Mouse (Mus musculus) limb, embryonic 12.5 days (tissue): ENCODE results near the gene Gm10643. TPM values are rescaled to one million over a fixed set of nuclear protein-coding genes. Genes with fewer than 3 reads are reported as not detected.
A peak's percentile ranks its signal among the peaks of the same experiment; 100 is the strongest.

Experiments
- ATAC-seq: fragments of 200-750 bp; cut with Nextera tagmentation; 2 replicates; pipeline ENCODE4 v1.8.0; 2017; ENCODE audit warnings: low read depth, moderate TSS enrichment; ENCODE audit not compliant: insufficient number of reproducible peaks, insufficient read depth, low FRiP score, low TSS enrichment
- H3K27ac ChIP-seq: fragments of 300-500 bp; sonication (generic); 2 replicates; pipeline ENCODE4 v1.5.1; 2016; ENCODE audit warnings: mild to moderate bottlenecking, moderate library complexity
- H3K27me3 ChIP-seq: fragments of 300-500 bp; sonication (generic); 2 replicates; pipeline ENCODE4 v1.6.1; 2016; ENCODE audit warnings: mild to moderate bottlenecking, moderate library complexity
- H3K36me3 ChIP-seq: fragments of 300-500 bp; sonication (generic); 2 replicates; pipeline ENCODE4 v1.6.1; 2016; ENCODE audit warnings: mild to moderate bottlenecking, moderate library complexity
- H3K4me1 ChIP-seq: fragments of 300-500 bp; sonication (generic); replicated peaks from 2 replicates; pipeline ENCODE4 v1.6.1; 2016
- H3K4me2 ChIP-seq: fragments of 300-500 bp; sonication (generic); 2 replicates; pipeline ENCODE4 v1.6.1; 2016; ENCODE audit warnings: mild to moderate bottlenecking, moderate library complexity
- H3K4me3 ChIP-seq: fragments of 300-500 bp; sonication (generic); replicated peaks from 2 replicates; pipeline ENCODE4 v1.5.1; 2016; ENCODE audit warnings: mild to moderate bottlenecking
- H3K9ac ChIP-seq: fragments of 300-500 bp; sonication (generic); replicated peaks from 2 replicates; pipeline ENCODE4 v1.6.1; 2016; ENCODE audit warnings: mild to moderate bottlenecking, moderate library complexity
- H3K9me3 ChIP-seq: fragments of 300-500 bp; sonication (generic); 2 replicates; pipeline ENCODE4 v1.6.1; 2016; ENCODE audit warnings: mild to moderate bottlenecking, moderate library complexity
- WGBS: fragments of 180-500 bp; shearing (Covaris S2); methylation state at CpG from one replicate; pipeline ENCODE4 v1.1.7; 2016; 5-methylcytosine and 5-hydroxymethylcytosine counted together
- polyA plus RNA-seq: library from polyadenylated mRNA; unstranded; fragments of >200 nt; fragmentation: Nextera tagmentation; extraction: Ambion mirVana; gene quantifications from 2 replicates; pipeline ENCODE4 v1.2.1, GENCODE M21; 2016

The Gm10643 gene
- polyA plus RNA-seq, 1 experiment from 2014 or later = 1.5 TPM

DNA sequence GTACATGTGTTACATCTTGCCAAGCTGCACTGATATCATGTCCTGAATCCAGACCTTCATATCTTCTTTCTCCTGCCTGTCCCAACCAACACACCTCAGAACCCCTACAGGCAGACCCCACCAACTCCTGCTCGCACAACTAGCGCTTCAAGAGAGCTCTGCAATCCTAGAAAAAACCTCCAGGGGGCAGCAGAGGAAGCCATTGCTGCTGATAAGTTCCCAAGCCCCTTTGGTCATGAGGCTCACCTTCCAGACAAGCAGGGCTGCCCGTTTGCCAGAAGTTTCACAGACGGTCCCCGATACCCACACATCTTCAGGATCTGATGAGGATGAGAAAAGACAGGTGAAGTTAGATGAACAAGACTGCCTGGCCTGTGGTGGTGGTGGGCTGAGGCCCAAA lies 25.9 kb downstream of the Gm10643 start:
- no peak for ATAC-seq
- H3K27ac ChIP-seq = no peak overlapping the region
- no peak overlapping the region for H3K4me2 ChIP-seq
- 7% methylated on average over 5 of the region's 5 CpGs for WGBS
- H3K4me3 ChIP-seq = no peak overlapping the region
- peaks cover 68% of the 10 kb centered on the region for H3K27me3 ChIP-seq
- peaks cover 12% of the 10 kb centered on the region for H3K4me1 ChIP-seq
- H3K36me3 ChIP-seq = no peaks in the 10 kb centered on the region
- no peaks in the 10 kb centered on the region for H3K9me3 ChIP-seq
- H3K9ac ChIP-seq = peak overlapping the region; percentile 12; the same call in 1 of the 2 replicates

DNA sequence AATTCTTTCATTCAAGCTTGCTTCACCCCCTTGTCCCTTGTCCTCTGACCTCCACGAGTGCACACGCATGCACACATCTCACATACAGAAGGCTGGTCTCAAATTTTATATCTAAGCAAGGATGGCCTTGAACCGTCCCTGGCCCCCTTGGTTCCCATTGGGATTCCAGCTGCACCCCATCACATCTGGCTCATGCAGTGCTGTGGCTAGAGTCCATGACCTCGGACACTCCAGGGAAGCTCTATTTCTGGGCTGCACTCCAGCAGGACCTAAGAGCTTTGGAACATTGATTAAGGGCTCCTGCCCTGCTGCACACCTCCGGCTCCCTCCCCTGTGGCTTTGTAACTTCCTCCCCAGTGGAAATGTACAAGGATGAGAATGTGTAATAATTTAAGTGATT lies 26.9 kb downstream of the Gm10643 start:
- H3K9ac ChIP-seq = no peak overlapping the region
- WGBS = 76% methylated on average over 5 of the region's 5 CpGs
- no peak for ATAC-seq
- no peaks in the 10 kb centered on the region for H3K9me3 ChIP-seq
- H3K27me3 ChIP-seq = peaks cover 58% of the 10 kb centered on the region
- peaks cover 12% of the 10 kb centered on the region for H3K4me1 ChIP-seq
- H3K4me2 ChIP-seq = no peak overlapping the region
- H3K27ac ChIP-seq = no peak overlapping the region
- H3K36me3 ChIP-seq = no peaks in the 10 kb centered on the region
- H3K4me3 ChIP-seq = no peak overlapping the region

DNA sequence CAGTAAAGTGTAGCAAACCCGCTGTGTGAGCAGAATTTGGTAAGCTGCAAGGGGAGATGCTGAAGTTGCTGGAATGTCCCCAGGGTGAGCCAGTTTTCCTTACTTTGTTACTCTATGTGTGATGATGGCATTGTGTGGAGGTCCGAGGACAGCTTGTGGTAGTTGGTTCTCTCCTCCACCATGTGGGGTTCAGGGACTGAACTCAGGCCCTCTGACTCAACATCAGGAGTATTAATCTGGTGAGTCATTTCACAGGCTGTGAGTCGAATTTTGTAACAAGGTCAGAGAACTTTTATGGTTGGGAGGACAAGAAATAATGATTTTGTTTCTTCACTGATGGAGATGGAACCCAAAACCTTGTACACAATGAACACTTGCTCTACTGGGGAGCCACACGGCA lies 32.2 kb downstream of the Gm10643 start:
- H3K4me2 ChIP-seq = no peak overlapping the region
- 76% methylated on average over 4 of the region's 4 CpGs for WGBS
- peaks cover 26% of the 10 kb centered on the region for H3K27me3 ChIP-seq
- no peak for ATAC-seq
- no peaks in the 10 kb centered on the region for H3K4me1 ChIP-seq
- H3K9ac ChIP-seq = no peak overlapping the region
- no peak overlapping the region for H3K4me3 ChIP-seq
- H3K27ac ChIP-seq = no peak overlapping the region
- H3K9me3 ChIP-seq = no peaks in the 10 kb centered on the region
- H3K36me3 ChIP-seq = no peaks in the 10 kb centered on the region

DNA sequence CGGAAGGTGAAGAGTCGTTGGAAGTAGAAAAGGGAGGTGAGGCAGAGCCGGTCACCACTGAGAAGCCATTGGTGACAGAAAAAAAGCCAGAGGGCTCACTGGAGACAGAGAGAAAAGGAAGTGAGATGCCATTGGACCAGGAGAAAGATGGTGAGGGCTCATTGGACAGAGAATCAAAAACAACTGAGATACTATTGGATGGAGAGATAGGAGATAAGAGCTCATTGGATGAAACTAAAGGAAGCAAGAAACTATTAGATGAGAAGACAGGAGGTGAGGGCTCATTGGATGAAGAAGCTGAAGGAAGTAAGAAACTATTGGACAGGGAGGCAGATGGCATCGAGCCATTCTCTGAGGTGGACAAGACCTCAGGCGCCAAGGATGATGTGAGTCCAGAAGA lies 35.7 kb downstream of the Gm10643 start:
- Histone ChIP-seq H3K27me3 (peaks cover 50% of the 10 kb centered on the region), H3K4me1 (0 out of 2 replicates have a peak, but pooled peaks cover 9% of the 10 kb centered on the region), H3K36me3 (no peaks in the 10 kb centered on the region), H3K27ac (no peak overlapping the region), H3K9me3 (no peaks in the 10 kb centered on the region), H3K4me2 (no peak overlapping the region), H3K4me3 (no peak overlapping the region), H3K9ac (no peak overlapping the region)
- no peak for ATAC-seq
- WGBS = 88% methylated on average over 5 of the region's 5 CpGs

DNA sequence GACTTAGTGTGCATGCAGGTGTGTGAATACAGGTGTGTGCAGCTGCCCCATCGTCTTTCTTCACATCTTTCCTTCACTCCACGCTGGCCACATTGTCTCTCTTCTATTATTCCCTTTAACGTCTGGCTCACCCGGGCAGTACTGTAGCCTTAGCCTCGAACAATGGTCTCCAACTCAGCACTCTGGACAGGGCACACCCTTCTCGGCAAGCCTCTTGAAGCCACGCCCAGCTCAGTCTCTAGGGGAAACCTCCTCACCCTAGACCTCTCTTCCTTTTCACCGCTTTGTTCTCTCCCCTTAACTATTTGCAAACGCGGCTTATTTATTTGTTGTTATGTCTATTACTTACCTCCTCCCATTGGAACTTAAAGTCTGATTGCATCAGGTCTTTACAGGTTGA lies 37.5 kb downstream of the Gm10643 start:
- peaks cover 65% of the 10 kb centered on the region for H3K27me3 ChIP-seq
- H3K4me1 ChIP-seq = 0 out of 2 replicates have a peak, but pooled peaks cover 16% of the 10 kb centered on the region
- no peak for ATAC-seq
- H3K9ac ChIP-seq = no peak overlapping the region
- 10% methylated on average over 10 of the region's 10 CpGs for WGBS
- H3K36me3 ChIP-seq = no peaks in the 10 kb centered on the region
- no peaks in the 10 kb centered on the region for H3K9me3 ChIP-seq
- H3K4me3 ChIP-seq = no peak overlapping the region
- no peak overlapping the region for H3K4me2 ChIP-seq
- H3K27ac ChIP-seq = no peak overlapping the region

DNA sequence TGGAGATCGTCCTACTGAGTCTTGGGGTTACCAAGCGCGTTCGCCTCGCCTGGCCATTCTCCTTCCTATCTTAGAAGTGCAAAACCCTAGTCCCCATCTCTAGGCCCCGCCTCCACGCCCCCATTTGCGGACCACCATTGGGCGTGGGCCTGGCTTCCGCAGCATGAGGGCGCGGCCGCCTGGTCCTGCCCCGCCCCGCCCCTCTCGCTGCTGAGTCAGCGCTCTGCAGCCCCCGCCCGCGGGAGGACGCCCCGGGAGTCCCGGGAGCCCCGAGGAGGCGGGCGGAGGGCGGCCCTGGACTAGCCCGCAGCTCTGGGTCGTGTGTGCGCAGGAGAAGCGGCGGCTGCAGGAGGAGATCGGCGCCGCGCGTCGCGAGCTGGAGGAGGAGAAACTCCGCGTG lies 39.1 kb downstream of the Gm10643 start:
- H3K36me3 ChIP-seq = no peaks in the 10 kb centered on the region
- H3K9ac ChIP-seq = peak overlapping the region; percentile 58
- ATAC-seq = peak; percentile 53
- H3K4me2 ChIP-seq = peak overlapping the region; percentile 83
- H3K4me1 ChIP-seq = 0 out of 2 replicates have a peak, but pooled peaks cover 22% of the 10 kb centered on the region
- peaks cover 81% of the 10 kb centered on the region for H3K27me3 ChIP-seq
- H3K27ac ChIP-seq = 0 out of 2 replicates have a peak overlapping the region, but pooled peaks have one; percentile 23
- peak overlapping the region; percentile 52 for H3K4me3 ChIP-seq
- no peaks in the 10 kb centered on the region for H3K9me3 ChIP-seq
- under 1% methylated on average over 41 of the region's 41 CpGs for WGBS

DNA sequence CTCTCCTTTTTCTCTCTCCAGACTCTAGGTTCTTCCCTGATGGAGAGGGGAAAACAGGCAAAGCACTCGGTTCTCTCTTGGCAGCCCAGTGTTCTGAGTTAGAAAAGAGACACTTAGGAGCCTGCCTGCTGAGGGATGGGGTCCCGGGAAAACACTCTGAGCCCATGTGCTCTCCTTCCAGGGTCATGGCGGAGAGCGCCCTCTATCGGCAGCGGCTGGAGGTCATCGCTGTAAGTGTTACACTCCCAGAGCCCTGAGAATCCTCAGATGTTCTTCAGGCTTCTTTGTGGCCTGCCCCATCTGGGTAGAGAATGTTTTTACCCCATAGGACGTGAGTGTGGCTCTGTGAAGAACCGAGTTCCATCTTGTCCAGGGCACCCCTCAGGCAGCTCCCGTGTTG lies 40.8 kb downstream of the Gm10643 start:
- ATAC-seq = no peak
- Histone ChIP-seq H3K27me3 (peaks cover 94% of the 10 kb centered on the region), H3K27ac (no peak overlapping the region), H3K4me3 (no peak overlapping the region), H3K36me3 (no peaks in the 10 kb centered on the region), H3K9ac (no peak overlapping the region), H3K4me1 (0 out of 2 replicates have a peak, but pooled peaks cover 22% of the 10 kb centered on the region), H3K4me2 (no peak overlapping the region), H3K9me3 (no peaks in the 10 kb centered on the region)
- WGBS = 11% methylated on average over 10 of the region's 10 CpGs

DNA sequence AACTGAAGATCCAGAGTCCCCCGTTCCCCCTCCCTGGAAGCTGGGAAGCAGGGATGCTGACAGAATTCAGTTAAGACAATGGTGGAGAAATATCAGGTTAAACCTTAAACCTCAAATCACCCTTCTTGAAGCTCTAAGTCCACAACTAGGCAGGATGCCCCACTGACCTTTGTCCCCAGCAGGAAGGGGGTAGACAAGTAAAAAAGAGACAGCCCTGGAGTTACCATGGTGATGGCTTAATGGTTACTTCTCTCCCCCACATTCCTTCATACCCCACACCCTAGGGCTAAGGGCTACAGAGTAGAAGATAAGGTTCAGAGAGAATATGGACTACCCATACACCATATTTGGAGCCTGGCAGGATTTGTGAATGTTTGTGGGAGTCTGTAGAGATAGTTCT lies 41.3 kb downstream of the Gm10643 start:
- 73% methylated on average over 1 of the region's 1 CpGs for WGBS
- H3K27me3 ChIP-seq = peaks cover 88% of the 10 kb centered on the region
- no peak overlapping the region for H3K4me3 ChIP-seq
- no peak for ATAC-seq
- no peaks in the 10 kb centered on the region for H3K9me3 ChIP-seq
- H3K36me3 ChIP-seq = no peaks in the 10 kb centered on the region
- no peak overlapping the region for H3K27ac ChIP-seq
- no peak overlapping the region for H3K9ac ChIP-seq
- no peak overlapping the region for H3K4me2 ChIP-seq
- H3K4me1 ChIP-seq = 0 out of 2 replicates have a peak, but pooled peaks cover 22% of the 10 kb centered on the region

DNA sequence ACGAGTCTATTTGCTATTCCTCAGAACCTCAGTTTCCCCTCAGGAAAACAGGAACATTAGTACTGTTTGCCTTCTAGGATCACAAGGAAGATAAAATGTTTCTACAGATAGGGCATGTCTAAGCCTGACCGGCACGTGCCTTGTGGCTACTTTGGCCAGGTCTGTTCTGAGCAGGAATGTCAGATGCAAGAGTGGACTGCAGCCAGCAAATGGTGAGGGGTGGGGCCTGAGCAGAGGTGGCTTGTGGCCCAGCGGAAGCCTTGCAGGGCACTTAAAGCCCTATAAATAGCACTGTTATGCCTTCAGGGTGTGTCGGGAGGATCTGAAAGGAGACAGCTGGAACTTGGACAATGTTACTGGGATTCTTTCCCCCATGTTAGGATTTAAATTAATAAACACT lies 41.9 kb downstream of the Gm10643 start:
- Histone ChIP-seq H3K36me3 (no peaks in the 10 kb centered on the region), H3K4me3 (no peak overlapping the region), H3K9ac (no peak overlapping the region), H3K27me3 (peaks cover 83% of the 10 kb centered on the region), H3K27ac (no peak overlapping the region), H3K4me1 (0 out of 2 replicates have a peak, but pooled peaks cover 22% of the 10 kb centered on the region), H3K4me2 (no peak overlapping the region), H3K9me3 (no peaks in the 10 kb centered on the region)
- ATAC-seq = no peak
- WGBS = 15% methylated on average over 5 of the region's 5 CpGs

DNA sequence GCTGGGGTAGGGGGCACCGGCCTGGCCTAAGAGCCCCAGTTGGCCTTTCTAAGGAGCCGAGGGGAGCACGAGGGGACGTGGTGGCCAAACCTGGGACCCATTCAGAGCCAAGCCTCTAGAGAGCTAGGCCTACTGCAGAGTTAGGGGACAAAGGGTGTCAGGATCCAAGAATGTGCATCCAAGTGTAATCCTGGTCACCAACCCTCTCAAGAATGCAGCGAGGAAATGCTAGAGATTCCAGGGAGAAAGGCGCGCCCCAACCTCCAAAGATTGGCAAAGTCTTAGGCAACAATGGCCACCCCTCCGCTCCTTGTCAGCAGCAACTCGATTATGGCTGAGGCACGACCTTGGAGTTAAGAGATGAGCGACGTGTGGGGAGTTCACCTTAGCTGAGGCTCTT lies 43.4 kb downstream of the Gm10643 start:
- Histone ChIP-seq H3K4me3 (no peak overlapping the region), H3K27ac (no peak overlapping the region), H3K36me3 (no peaks in the 10 kb centered on the region), H3K4me2 (peak overlapping the region; percentile 18), H3K27me3 (peaks cover 68% of the 10 kb centered on the region), H3K9me3 (no peaks in the 10 kb centered on the region), H3K4me1 (0 out of 2 replicates have a peak, but pooled peaks cover 21% of the 10 kb centered on the region), H3K9ac (no peak overlapping the region)
- 49% methylated on average over 12 of the region's 12 CpGs for WGBS
- ATAC-seq = no peak

DNA sequence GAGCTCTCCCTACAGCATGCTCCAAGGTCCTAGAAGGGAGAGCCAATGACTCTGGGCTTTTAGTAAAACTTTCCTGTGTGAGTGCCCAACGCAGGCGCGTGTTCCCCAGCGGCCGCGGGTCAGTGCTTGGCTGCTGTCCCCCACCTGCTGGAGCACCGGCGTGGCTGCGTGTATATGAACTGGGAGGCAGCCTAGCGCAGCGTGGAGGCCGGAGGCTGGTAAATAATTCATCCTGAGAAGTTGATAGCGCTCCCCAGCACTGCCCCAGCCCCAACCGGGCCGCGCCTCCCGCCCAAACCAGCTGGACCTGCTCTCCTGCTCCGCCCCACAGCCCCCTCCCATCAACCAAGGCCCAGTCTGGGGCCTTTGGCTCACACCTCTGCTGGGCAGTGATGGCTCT lies 43.8 kb downstream of the Gm10643 start, which contains the start of gene Palm3:
Gene Palm3, plus strand, starts transcription at position 376 of the 400 bp plus-strand sequence.
- Histone ChIP-seq H3K36me3 (no peaks in the 10 kb centered on the region), H3K27me3 (peaks cover 64% of the 10 kb centered on the region), H3K27ac (no peak within 1 kb of the TSS), H3K9ac (no peak within 1 kb of the TSS), H3K4me1 (0 out of 2 replicates have a peak, but pooled peaks cover 16% of the 10 kb centered on the region), H3K4me3 (0 out of 2 replicates have a peak within 1 kb of the TSS, but pooled peaks have one; percentile 3), H3K4me2 (peak within 1 kb of the TSS; percentile 18), H3K9me3 (0 out of 2 replicates have a peak, but pooled peaks cover 2% of the 10 kb centered on the region)
- no peak for ATAC-seq
- WGBS = 7% methylated on average over 18 of the region's 18 CpGs

DNA sequence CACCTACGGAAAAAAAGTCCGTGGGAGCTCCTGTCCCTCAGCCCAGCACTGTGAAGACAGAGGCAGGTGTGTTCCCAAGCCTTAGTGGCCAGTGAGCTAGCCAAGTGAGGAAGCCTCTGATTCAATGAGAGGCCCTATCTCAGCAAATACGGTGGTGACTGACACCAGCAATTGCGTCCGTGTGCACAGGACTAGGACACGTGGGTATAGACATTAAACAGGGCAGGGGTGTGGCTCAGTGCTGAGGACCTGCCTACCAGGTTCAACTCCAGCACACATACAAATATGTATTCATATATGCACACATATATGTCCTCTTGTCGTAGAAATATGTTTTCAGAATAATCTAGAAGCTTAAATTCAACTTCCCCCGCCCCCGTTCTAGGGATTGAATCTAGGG lies 45.2 kb downstream of the Gm10643 start:
- H3K4me3 ChIP-seq = no peak overlapping the region
- H3K4me2 ChIP-seq = no peak overlapping the region
- H3K27me3 ChIP-seq = peaks cover 61% of the 10 kb centered on the region
- H3K9ac ChIP-seq = no peak overlapping the region
- H3K27ac ChIP-seq = no peak overlapping the region
- 0 out of 2 replicates have a peak, but pooled peaks cover 4% of the 10 kb centered on the region for H3K9me3 ChIP-seq
- no peak for ATAC-seq
- 82% methylated on average over 9 of the region's 9 CpGs for WGBS
- 0 out of 2 replicates have a peak, but pooled peaks cover 12% of the 10 kb centered on the region for H3K4me1 ChIP-seq
- no peaks in the 10 kb centered on the region for H3K36me3 ChIP-seq
